Mouse (Mus musculus): ENCODE data around the gene Xpa. TPM values are rescaled to one million over a fixed set of nuclear protein-coding genes. Genes with fewer than 3 reads are reported as not detected.
"Not testable (repeated sequence)": the region's sequence is repeated elsewhere in the genome, so short reads cannot be mapped to it uniquely, and the experiment has no call there.

Gene Xpa
- polyA plus RNA-seq, 1 experiment from 2014 or later, result 29.0 TPM

DNA sequence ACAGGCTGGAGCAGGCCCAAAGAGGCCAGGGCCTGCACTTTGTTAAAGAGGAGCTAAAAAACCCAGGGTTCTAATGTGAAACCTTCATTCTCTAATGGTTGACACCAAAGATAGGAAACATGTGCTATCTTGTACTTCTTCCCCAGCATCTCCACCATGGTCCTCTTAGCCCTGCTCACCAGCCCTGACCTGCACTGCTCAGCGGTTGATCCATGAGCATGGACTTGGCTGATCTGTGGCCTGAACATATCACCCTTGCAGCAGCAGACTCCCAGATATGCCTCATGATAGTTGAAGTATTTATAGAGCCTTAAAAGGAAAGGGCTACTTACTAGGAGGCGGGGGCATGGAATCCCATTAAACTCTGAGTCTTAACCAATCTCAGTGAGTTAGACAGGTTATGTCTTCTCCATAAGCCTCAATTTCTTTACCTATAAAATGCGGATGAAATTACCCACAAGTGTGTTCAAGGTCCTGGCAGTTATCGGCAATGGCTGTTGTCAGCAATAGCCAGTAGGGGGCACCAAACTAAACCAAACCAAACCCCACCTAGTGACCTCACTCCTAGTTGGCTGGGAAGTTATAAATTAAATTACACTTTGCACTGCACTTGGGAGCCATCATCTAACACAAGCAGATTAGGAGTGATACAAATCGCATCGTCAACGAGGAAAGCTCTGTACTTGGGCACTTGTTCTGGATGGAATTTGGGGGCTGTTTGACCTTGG lies 5.9 kb upstream of the Xpa start:
- no peaks in the 10 kb centered on the region for H3K9me3 ChIP-seq (ENCODE audit: control insufficient read depth)
- H3K4me3 ChIP-seq (ENCODE audit: low read depth, low read length), result no peak overlapping the region
- TF ChIP-seq CTCF (IDR thresholded peaks at IDR 0.05; ENCODE audit: low read depth), result peak; percentile 92
- no peak overlapping the region for H3K9ac ChIP-seq (ENCODE audit: low read depth, low read length)
- H3K4me1 ChIP-seq (replicated peaks; ENCODE audit: control insufficient read depth, insufficient read depth, low read length), result no peaks in the 10 kb centered on the region
- H3K27me3 ChIP-seq (replicated peaks; ENCODE audit: control insufficient read depth, insufficient read depth, low read length), result peaks cover 19% of the 10 kb centered on the region; the same call in 1 of the 2 replicates
- 7% methylated on average over 7 of the region's 7 CpGs for WGBS
- H3K4me2 ChIP-seq (replicated peaks; ENCODE audit: low read depth), result peak overlapping the region; percentile 53
- peak; percentile 62 for ATAC-seq
- H3K36me3 ChIP-seq (ENCODE audit: control insufficient read depth, insufficient read depth), result no peaks in the 10 kb centered on the region
- H3K27ac ChIP-seq (ENCODE audit: low read depth, low read length), result no peak overlapping the region

DNA sequence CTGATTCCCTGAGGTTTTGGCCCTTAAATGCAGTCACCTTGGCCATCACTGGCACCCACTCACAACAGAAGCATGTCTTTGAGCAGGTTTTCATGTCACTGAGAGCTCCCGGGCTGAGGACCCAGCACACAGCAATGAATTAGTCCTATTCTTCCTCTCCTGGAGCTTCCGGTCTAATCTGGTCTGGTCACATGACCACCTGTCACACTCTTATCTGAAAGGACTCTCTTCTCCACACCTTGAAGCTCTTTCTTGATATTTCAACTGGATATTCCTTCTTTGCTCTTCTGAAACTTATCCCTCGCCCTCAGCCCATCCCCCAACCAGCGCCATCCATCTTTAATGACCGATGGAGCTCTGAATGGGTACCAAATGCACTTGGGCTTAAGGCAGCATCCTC lies 2.0 kb upstream of the Xpa start:
- H3K4me2 ChIP-seq (replicated peaks; ENCODE audit: low read depth), result no peak overlapping the region
- 66% methylated on average over 5 of the region's 5 CpGs for WGBS
- H3K4me1 ChIP-seq (replicated peaks; ENCODE audit: control insufficient read depth, insufficient read depth, low read length), result 0 out of 2 replicates have a peak, but pooled peaks cover 3% of the 10 kb centered on the region
- H3K36me3 ChIP-seq (ENCODE audit: control insufficient read depth, insufficient read depth), result no peaks in the 10 kb centered on the region
- H3K9ac ChIP-seq (ENCODE audit: low read depth, low read length), result no peak overlapping the region
- ATAC-seq, result no peak
- no peak overlapping the region for H3K4me3 ChIP-seq (ENCODE audit: low read depth, low read length)
- H3K27ac ChIP-seq (ENCODE audit: low read depth, low read length), result no peak overlapping the region
- no peaks in the 10 kb centered on the region for H3K9me3 ChIP-seq (ENCODE audit: control insufficient read depth)
- H3K27me3 ChIP-seq (replicated peaks; ENCODE audit: control insufficient read depth, insufficient read depth, low read length), result peaks cover 12% of the 10 kb centered on the region; the same call in 1 of the 2 replicates
- TF ChIP-seq CTCF (IDR thresholded peaks at IDR 0.05; ENCODE audit: low read depth), result no peak

DNA sequence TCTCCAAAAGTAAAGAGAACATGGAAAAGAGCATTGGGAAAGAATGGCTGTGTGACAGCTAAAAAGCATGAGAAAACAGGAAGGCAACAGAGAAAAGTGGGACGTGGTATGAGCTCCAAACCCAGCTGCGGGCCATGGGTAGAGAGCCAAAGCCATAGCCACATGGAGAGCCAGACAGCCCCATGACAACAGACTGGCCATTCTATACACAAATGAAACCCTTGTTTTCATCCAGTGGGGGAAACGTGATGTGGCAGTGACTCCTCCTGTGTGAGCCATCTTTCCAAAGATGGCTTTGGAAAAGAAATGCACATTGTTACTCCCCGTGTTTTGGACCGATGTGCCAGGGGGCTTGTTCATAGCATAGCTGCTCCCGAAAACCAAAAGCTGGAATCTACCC lies 402 bp upstream of the Xpa start:
- Histone ChIP-seq H3K27ac (ENCODE audit: low read depth, low read length) (no peak overlapping the region), H3K4me1 (replicated peaks; ENCODE audit: control insufficient read depth, insufficient read depth, low read length) (0 out of 2 replicates have a peak, but pooled peaks cover 3% of the 10 kb centered on the region), H3K27me3 (replicated peaks; ENCODE audit: control insufficient read depth, insufficient read depth, low read length) (peaks cover 7% of the 10 kb centered on the region; the same call in 1 of the 2 replicates), H3K9me3 (ENCODE audit: control insufficient read depth) (no peaks in the 10 kb centered on the region), H3K4me3 (ENCODE audit: low read depth, low read length) (peak overlapping the region; percentile 95), H3K4me2 (replicated peaks; ENCODE audit: low read depth) (peak overlapping the region; percentile 75), H3K36me3 (ENCODE audit: control insufficient read depth, insufficient read depth) (0 out of 2 replicates have a peak, but pooled peaks cover 1% of the 10 kb centered on the region), H3K9ac (ENCODE audit: low read depth, low read length) (0 out of 2 replicates have a peak overlapping the region, but pooled peaks have one; percentile 81)
- 42% methylated on average over 6 of the region's 6 CpGs for WGBS
- no peak for TF ChIP-seq CTCF (IDR thresholded peaks at IDR 0.05; ENCODE audit: low read depth)
- ATAC-seq, result no peak

DNA sequence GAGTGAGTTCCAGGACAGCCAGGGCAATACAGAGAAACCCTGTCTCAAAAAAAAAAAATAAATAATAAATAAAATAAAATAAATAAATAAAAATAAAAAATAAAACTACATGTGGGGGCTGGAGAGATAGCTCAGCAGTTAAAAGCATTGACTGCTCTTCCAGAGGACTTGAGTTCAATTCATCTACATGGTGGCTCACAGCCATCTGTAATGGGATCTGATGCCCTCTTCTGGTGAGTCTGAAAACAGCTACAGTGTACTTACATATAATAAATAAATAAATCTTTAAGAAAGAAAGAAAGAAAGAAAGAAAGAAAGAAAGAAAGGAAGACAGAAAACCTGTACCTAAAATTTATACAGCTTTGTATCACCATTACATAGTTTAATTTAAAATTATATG lies 4.1 kb downstream of the Xpa start:
- not testable (repeated sequence) for H3K4me2 ChIP-seq (replicated peaks; ENCODE audit: low read depth); H3K4me3 ChIP-seq (ENCODE audit: low read depth, low read length); H3K27me3 ChIP-seq (replicated peaks; ENCODE audit: control insufficient read depth, insufficient read depth, low read length); H3K9me3 ChIP-seq (ENCODE audit: control insufficient read depth); ATAC-seq; H3K27ac ChIP-seq (ENCODE audit: low read depth, low read length); H3K4me1 ChIP-seq (replicated peaks; ENCODE audit: control insufficient read depth, insufficient read depth, low read length); H3K9ac ChIP-seq (ENCODE audit: low read depth, low read length)
- peaks cover 25% of the 10 kb centered on the region for H3K36me3 ChIP-seq (ENCODE audit: control insufficient read depth, insufficient read depth)
- peak; percentile 60 for TF ChIP-seq CTCF (IDR thresholded peaks at IDR 0.05; ENCODE audit: low read depth)

DNA sequence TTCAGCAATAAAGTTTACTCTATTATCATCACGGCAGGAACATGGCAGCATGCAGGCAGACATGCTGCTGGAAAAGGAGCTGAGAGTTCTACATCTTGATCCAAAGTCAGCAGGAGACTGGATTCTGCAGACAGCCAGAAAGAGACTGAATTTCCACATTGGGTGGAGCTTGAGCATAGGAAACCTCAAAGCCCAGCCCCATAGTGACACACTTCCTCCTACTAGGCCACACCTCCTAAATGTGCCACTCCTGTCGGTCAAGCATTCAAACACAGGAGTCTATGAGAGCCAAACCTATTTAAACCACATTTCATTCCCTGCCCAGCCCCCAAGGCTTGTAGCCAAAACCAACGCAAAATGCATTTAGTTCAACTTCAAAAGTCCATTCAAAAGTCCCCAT lies 9.6 kb downstream of the Xpa start:
- Histone ChIP-seq H3K27ac (ENCODE audit: low read depth, low read length) (no peak overlapping the region), H3K9me3 (ENCODE audit: control insufficient read depth) (no peaks in the 10 kb centered on the region), H3K4me1 (replicated peaks; ENCODE audit: control insufficient read depth, insufficient read depth, low read length) (no peaks in the 10 kb centered on the region), H3K4me3 (ENCODE audit: low read depth, low read length) (no peak overlapping the region), H3K27me3 (replicated peaks; ENCODE audit: control insufficient read depth, insufficient read depth, low read length) (no peaks in the 10 kb centered on the region), H3K4me2 (replicated peaks; ENCODE audit: low read depth) (no peak overlapping the region), H3K9ac (ENCODE audit: low read depth, low read length) (no peak overlapping the region), H3K36me3 (ENCODE audit: control insufficient read depth, insufficient read depth) (peaks cover 63% of the 10 kb centered on the region)
- 75% methylated on average over 3 of the region's 3 CpGs for WGBS
- no peak for ATAC-seq
- no peak for TF ChIP-seq CTCF (IDR thresholded peaks at IDR 0.05; ENCODE audit: low read depth)

DNA sequence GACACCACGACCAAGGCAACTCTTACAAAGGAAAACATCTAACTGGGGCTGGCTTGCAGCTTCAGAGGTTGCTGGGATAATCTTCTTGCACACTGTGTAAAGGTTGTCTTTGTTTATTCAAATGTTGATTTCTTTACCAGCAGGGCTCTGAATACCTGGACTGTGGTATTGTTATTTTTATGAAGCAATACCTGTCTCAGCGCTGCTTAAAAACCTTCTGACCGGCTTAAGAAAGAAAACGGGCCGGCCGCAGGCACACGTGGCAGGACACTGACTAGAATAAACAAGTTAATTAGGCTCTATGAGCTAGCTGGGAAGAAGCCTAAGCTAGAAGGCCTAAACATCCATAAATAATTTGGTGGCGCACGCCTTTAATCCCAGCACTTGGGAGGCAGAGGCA lies 10.2 kb downstream of the Xpa start:
- H3K27me3 ChIP-seq (replicated peaks; ENCODE audit: control insufficient read depth, insufficient read depth, low read length), result no peaks in the 10 kb centered on the region
- no peak overlapping the region for H3K27ac ChIP-seq (ENCODE audit: low read depth, low read length)
- WGBS, result 84% methylated on average over 9 of the region's 9 CpGs
- no peak overlapping the region for H3K4me2 ChIP-seq (replicated peaks; ENCODE audit: low read depth)
- no peaks in the 10 kb centered on the region for H3K4me1 ChIP-seq (replicated peaks; ENCODE audit: control insufficient read depth, insufficient read depth, low read length)
- peaks cover 63% of the 10 kb centered on the region for H3K36me3 ChIP-seq (ENCODE audit: control insufficient read depth, insufficient read depth)
- H3K4me3 ChIP-seq (ENCODE audit: low read depth, low read length), result no peak overlapping the region
- no peak for TF ChIP-seq CTCF (IDR thresholded peaks at IDR 0.05; ENCODE audit: low read depth)
- no peak for ATAC-seq
- no peaks in the 10 kb centered on the region for H3K9me3 ChIP-seq (ENCODE audit: control insufficient read depth)
- no peak overlapping the region for H3K9ac ChIP-seq (ENCODE audit: low read depth, low read length)

All from intestine, postnatal 0 days (tissue).